Mouse (Mus musculus): Measurements from ENCODE around the gene Cfap73. TPM values are rescaled to one million over a fixed set of nuclear protein-coding genes. Genes with fewer than 3 reads are reported as not detected.
A peak's percentile ranks its signal among the peaks of the same experiment; 100 is the strongest.

Gene Cfap73
- polyA plus RNA-seq, 1 experiment from 2014 or later = not detected

DNA sequence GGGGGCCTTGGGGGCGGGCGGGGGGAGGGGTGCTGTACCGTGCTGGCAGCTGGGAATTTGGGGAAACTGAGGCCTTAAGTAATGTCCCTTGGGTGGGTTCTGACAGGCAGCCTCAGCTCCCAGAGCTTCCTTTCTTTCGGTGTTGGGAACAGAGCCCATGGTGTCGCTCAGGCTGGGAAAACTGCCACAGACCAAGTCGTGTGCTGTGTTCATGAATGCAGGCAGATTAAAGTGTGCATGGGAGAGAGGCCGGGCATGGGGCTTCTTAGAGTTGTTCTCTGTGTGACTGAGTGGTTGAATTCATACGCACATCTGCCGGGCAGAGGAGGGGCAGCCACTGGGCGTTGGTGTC, 12.2 kb downstream of the Cfap73 start:
- no peak for DNase-seq (ENCODE audit: low spot score, missing footprints)
- H3K27me3 ChIP-seq (ENCODE audit: control insufficient read depth, insufficient read depth, low read length) = no peaks in the 10 kb centered on the region
- no peak overlapping the region for H3K4me3 ChIP-seq (ENCODE audit: low read depth, low read length)
- 92% methylated on average over 10 of the region's 10 CpGs for WGBS
- H3K36me3 ChIP-seq (ENCODE audit: control insufficient read depth, insufficient read depth, low read length) = peaks cover 38% of the 10 kb centered on the region
- H3K9ac ChIP-seq (ENCODE audit: low read length) = no peak overlapping the region
- H3K27ac ChIP-seq (ENCODE audit: low read depth, low read length) = no peak overlapping the region
- H3K9me3 ChIP-seq (ENCODE audit: control insufficient read depth, low read length) = no peaks in the 10 kb centered on the region
- no peaks in the 10 kb centered on the region for H3K4me1 ChIP-seq (ENCODE audit: control insufficient read depth, insufficient read depth, low read length)
- no peak overlapping the region for H3K4me2 ChIP-seq
- ATAC-seq (ENCODE audit: low FRiP score) = no peak

DNA sequence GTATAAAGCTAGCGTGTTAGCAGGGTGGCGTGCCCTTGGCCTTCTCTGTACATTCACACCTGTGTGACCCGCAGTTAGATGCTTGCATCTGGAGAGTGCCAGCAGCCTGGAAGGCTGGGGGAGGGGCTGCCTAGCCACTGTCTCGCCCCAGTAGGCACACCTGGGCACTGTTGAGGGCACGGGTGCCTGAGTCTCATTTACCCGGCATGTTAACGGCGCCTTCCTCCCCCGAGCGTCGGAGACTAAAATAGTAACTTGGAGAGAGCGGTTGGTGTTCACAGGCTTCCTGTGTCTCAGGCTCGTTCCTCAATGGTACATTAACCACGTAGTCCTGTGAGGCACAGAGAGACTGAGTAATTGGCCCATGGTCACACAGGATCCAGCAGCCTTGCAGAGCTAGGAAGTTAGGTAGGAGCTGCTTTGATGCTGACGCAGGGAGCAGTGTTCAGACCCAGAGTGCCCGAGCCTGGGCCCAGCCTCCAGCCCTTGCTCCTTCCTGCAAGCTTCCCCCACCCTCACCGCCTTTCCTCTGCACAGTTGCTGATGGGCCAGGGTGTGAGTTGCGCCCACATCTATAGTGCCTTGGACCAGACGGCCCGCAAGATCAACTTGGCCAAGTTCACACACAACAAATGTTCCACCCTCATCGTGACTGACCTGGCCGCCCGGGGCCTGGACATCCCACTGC, 12.8 kb downstream of the Cfap73 start:
- peaks cover 38% of the 10 kb centered on the region for H3K36me3 ChIP-seq (ENCODE audit: control insufficient read depth, insufficient read depth, low read length)
- DNase-seq (ENCODE audit: low spot score, missing footprints) = no peak
- no peak overlapping the region for H3K4me2 ChIP-seq
- WGBS = 92% methylated on average over 23 of the region's 23 CpGs
- H3K4me1 ChIP-seq (ENCODE audit: control insufficient read depth, insufficient read depth, low read length) = no peaks in the 10 kb centered on the region
- no peaks in the 10 kb centered on the region for H3K9me3 ChIP-seq (ENCODE audit: control insufficient read depth, low read length)
- no peaks in the 10 kb centered on the region for H3K27me3 ChIP-seq (ENCODE audit: control insufficient read depth, insufficient read depth, low read length)
- ATAC-seq (ENCODE audit: low FRiP score) = no peak
- no peak overlapping the region for H3K4me3 ChIP-seq (ENCODE audit: low read depth, low read length)
- no peak overlapping the region for H3K27ac ChIP-seq (ENCODE audit: low read depth, low read length)
- H3K9ac ChIP-seq (ENCODE audit: low read length) = no peak overlapping the region

DNA sequence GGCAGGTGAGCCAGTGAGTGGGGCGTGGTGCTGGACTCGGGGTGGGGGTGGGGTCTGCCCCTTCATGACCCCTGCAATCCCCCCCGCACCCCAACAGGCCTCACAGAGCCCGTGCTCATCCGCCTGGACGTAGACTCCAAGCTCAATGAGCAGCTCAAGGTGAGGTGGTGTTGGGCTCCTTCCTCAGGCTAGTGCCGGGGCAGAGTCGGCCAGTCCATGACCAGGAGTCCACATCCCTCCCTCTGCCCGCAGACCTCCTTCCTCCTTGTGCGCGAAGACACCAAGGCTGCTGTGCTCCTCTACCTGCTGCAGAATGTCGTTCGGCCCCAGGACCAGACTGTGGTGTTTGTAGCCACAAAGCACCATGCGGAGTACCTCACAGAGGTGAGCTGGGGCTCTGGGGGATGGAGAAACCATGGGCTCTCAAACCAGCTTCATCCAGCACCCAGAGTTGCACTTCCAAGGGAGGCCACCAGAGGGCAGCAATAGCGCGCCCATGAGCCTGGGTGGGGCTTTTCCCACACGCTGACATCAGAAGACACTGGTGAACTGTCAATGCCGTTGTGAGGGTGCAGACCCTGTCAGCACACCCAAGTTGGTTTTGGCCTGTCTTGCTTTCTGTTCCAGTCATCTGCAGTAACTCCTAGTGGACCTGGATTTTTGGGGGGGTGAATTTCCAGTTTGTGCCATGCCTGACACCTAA, 13.5 kb downstream of the Cfap73 start:
- H3K27ac ChIP-seq (ENCODE audit: low read depth, low read length) = no peak overlapping the region
- no peaks in the 10 kb centered on the region for H3K27me3 ChIP-seq (ENCODE audit: control insufficient read depth, insufficient read depth, low read length)
- peaks cover 42% of the 10 kb centered on the region for H3K36me3 ChIP-seq (ENCODE audit: control insufficient read depth, insufficient read depth, low read length)
- WGBS = 75% methylated on average over 18 of the region's 18 CpGs
- no peak overlapping the region for H3K4me3 ChIP-seq (ENCODE audit: low read depth, low read length)
- peaks cover 3% of the 10 kb centered on the region; the same call in 1 of the 2 replicates for H3K9me3 ChIP-seq (ENCODE audit: control insufficient read depth, low read length)
- DNase-seq (ENCODE audit: low spot score, missing footprints) (peak; percentile 99), ATAC-seq (ENCODE audit: low FRiP score) (peak; percentile 38)
- H3K4me2 ChIP-seq = no peak overlapping the region
- H3K9ac ChIP-seq (ENCODE audit: low read length) = no peak overlapping the region
- no peaks in the 10 kb centered on the region for H3K4me1 ChIP-seq (ENCODE audit: control insufficient read depth, insufficient read depth, low read length)

GRCm38 (mm10) chr5:120619201-120619600, 14.8 kb downstream of the Cfap73 start:
- 19% methylated on average over 5 of the region's 5 CpGs for WGBS
- H3K4me2 ChIP-seq = no peak overlapping the region
- H3K36me3 ChIP-seq (ENCODE audit: control insufficient read depth, insufficient read depth, low read length) = peaks cover 35% of the 10 kb centered on the region
- H3K9me3 ChIP-seq (ENCODE audit: control insufficient read depth, low read length) = peaks cover 3% of the 10 kb centered on the region; the same call in 1 of the 2 replicates
- no peak overlapping the region for H3K27ac ChIP-seq (ENCODE audit: low read depth, low read length)
- peak; percentile 97 for DNase-seq (ENCODE audit: low spot score, missing footprints)
- H3K9ac ChIP-seq (ENCODE audit: low read length) = no peak overlapping the region
- no peaks in the 10 kb centered on the region for H3K4me1 ChIP-seq (ENCODE audit: control insufficient read depth, insufficient read depth, low read length)
- H3K27me3 ChIP-seq (ENCODE audit: control insufficient read depth, insufficient read depth, low read length) = no peaks in the 10 kb centered on the region
- ATAC-seq (ENCODE audit: low FRiP score) = no peak
- H3K4me3 ChIP-seq (ENCODE audit: low read depth, low read length) = no peak overlapping the region

- peaks cover 31% of the 10 kb centered on the region for H3K36me3 ChIP-seq (ENCODE audit: control insufficient read depth, insufficient read depth, low read length)
- WGBS = 89% methylated on average over 12 of the region's 12 CpGs
- ATAC-seq (ENCODE audit: low FRiP score) = no peak
Observed at GRCm38 (mm10) chr5:120618778-120619177, 15.3 kb downstream of the Cfap73 start.

GRCm38 (mm10) chr5:120615903-120616302, 18.1 kb downstream of the Cfap73 start:
- Histone ChIP-seq H3K27ac (ENCODE audit: low read depth, low read length) (no peak overlapping the region), H3K4me2 (no peak overlapping the region), H3K27me3 (ENCODE audit: control insufficient read depth, insufficient read depth, low read length) (no peaks in the 10 kb centered on the region), H3K36me3 (ENCODE audit: control insufficient read depth, insufficient read depth, low read length) (peaks cover 24% of the 10 kb centered on the region), H3K9me3 (ENCODE audit: control insufficient read depth, low read length) (peaks cover 3% of the 10 kb centered on the region; the same call in 1 of the 2 replicates), H3K4me1 (ENCODE audit: control insufficient read depth, insufficient read depth, low read length) (peaks cover 15% of the 10 kb centered on the region), H3K9ac (ENCODE audit: low read length) (no peak overlapping the region), H3K4me3 (ENCODE audit: low read depth, low read length) (no peak overlapping the region)
- ATAC-seq (ENCODE audit: low FRiP score) (no peak), DNase-seq (ENCODE audit: low spot score, missing footprints) (no peak)
- WGBS = 97% methylated on average over 4 of the region's 4 CpGs

More at GRCm38 (mm10) chr5:120618778-120619177, 15.3 kb downstream of the Cfap73 start:
- H3K9me3 ChIP-seq (ENCODE audit: control insufficient read depth, low read length) = peaks cover 3% of the 10 kb centered on the region; the same call in 1 of the 2 replicates
- H3K27me3 ChIP-seq (ENCODE audit: control insufficient read depth, insufficient read depth, low read length) = no peaks in the 10 kb centered on the region
- H3K9ac ChIP-seq (ENCODE audit: low read length) = no peak overlapping the region
- peaks cover 3% of the 10 kb centered on the region for H3K4me1 ChIP-seq (ENCODE audit: control insufficient read depth, insufficient read depth, low read length)
- DNase-seq (ENCODE audit: low spot score, missing footprints) = no peak
- H3K4me2 ChIP-seq = no peak overlapping the region
- no peak overlapping the region for H3K27ac ChIP-seq (ENCODE audit: low read depth, low read length)
- H3K4me3 ChIP-seq (ENCODE audit: low read depth, low read length) = no peak overlapping the region

DNA sequence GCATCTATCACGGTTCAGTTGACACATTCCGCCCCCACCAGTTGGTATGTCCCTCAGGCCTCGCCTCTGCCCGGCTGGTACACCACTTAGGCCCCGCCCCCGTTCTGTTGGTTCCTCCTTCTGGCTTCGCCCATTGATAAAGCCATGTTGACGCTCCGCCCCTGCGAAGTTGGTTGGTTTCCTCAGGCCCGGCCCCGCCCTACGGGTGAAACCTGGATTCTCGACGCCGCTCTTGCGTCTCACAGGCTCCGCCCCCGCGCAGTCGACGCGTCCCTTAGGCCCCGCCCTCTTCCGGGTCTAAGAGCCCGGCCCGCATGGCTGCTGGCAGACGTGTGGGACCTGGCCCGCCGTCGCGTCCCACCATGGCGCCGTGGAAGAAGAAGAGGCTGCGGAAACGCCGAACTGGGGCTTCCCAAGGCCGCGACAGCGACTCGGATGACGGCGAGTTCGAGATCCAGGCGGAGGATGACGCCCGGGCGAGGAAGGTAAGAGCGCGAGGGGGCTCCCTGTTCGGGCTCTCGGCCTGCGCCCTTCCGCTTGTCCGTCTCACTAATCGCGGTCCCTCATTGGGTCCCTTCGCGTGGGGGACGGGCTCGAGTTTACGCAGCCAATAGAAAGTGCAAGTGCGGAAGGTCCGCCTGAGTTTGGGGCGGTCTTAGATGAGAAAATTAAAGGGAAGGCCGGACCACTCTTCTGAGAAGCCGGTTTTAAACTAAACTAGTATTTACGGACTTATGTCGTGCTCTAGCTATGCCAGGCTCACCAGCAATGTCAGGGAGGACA, 21.0 kb downstream of the Cfap73 start:
- Histone ChIP-seq H3K36me3 (ENCODE audit: control insufficient read depth, insufficient read depth, low read length) (peaks cover 7% of the 10 kb centered on the region; the same call in 1 of the 2 replicates), H3K4me3 (ENCODE audit: low read depth, low read length) (peak overlapping the region; percentile 48), H3K4me2 (peak overlapping the region; percentile 92), H3K27ac (ENCODE audit: low read depth, low read length) (no peak overlapping the region; the same call in 1 of the 2 replicates), H3K9ac (ENCODE audit: low read length) (peak overlapping the region; percentile 72), H3K27me3 (ENCODE audit: control insufficient read depth, insufficient read depth, low read length) (no peaks in the 10 kb centered on the region), H3K9me3 (ENCODE audit: control insufficient read depth, low read length) (peaks cover 3% of the 10 kb centered on the region; the same call in 1 of the 2 replicates), H3K4me1 (ENCODE audit: control insufficient read depth, insufficient read depth, low read length) (peaks cover 15% of the 10 kb centered on the region)
- peak; percentile 95 for ATAC-seq (ENCODE audit: low FRiP score)
- DNase-seq (ENCODE audit: low spot score, missing footprints) = peak; percentile 99
- WGBS = under 1% methylated on average over 69 of the region's 69 CpGs

- no peaks in the 10 kb centered on the region for H3K27me3 ChIP-seq (ENCODE audit: control insufficient read depth, insufficient read depth, low read length)
- ATAC-seq (ENCODE audit: low FRiP score) = peak; percentile 87
- peaks cover 15% of the 10 kb centered on the region for H3K4me1 ChIP-seq (ENCODE audit: control insufficient read depth, insufficient read depth, low read length)
- peaks cover 3% of the 10 kb centered on the region; the same call in 1 of the 2 replicates for H3K9me3 ChIP-seq (ENCODE audit: control insufficient read depth, low read length)
- H3K27ac ChIP-seq (ENCODE audit: low read depth, low read length) = no peak within 1 kb of the TSS; the same call in 1 of the 2 replicates
- H3K36me3 ChIP-seq (ENCODE audit: control insufficient read depth, insufficient read depth, low read length) = peaks cover 7% of the 10 kb centered on the region; the same call in 1 of the 2 replicates
- peak; percentile 100 for DNase-seq (ENCODE audit: low spot score, missing footprints)
- peak within 1 kb of the TSS; percentile 48 for H3K4me3 ChIP-seq (ENCODE audit: low read depth, low read length)
- under 1% methylated on average over 22 of the region's 22 CpGs for WGBS
- H3K9ac ChIP-seq (ENCODE audit: low read length) = peak within 1 kb of the TSS; percentile 72
- peak within 1 kb of the TSS; percentile 92 for H3K4me2 ChIP-seq
Observed at GRCm38 (mm10) chr5:120612442-120612821, 21.6 kb downstream of the Cfap73 start, which contains the start of the genes Rita1 and Ddx54. Gene Rita1, minus strand, starts transcription at chr5:120612589. Gene Ddx54, plus strand, starts transcription at chr5:120612739.

All from midbrain, embryonic 11.5 days (tissue).